Mouse (Mus musculus) brain, embryonic 18.5 days (tissue): Measurements from ENCODE around the gene Cybrd1.

Experiments used
- DNase-seq: peaks from one replicate; pipeline ENCODE4 v3.0.0-alpha.2; 2012; ENCODE audit warnings: low read depth, low spot score

Gene Cybrd1

GRCm38 (mm10) chr2:71173031-71173430 is 55.3 kb downstream of the Cybrd1 start:
- no peak for DNase-seq

- no peak for DNase-seq
Measured at GRCm38 (mm10) chr2:71176329-71177249, 58.9 kb downstream of the Cybrd1 start.

- no peak for DNase-seq
Measured at GRCm38 (mm10) chr2:71177250-71177615, 59.5 kb downstream of the Cybrd1 start.

DNA sequence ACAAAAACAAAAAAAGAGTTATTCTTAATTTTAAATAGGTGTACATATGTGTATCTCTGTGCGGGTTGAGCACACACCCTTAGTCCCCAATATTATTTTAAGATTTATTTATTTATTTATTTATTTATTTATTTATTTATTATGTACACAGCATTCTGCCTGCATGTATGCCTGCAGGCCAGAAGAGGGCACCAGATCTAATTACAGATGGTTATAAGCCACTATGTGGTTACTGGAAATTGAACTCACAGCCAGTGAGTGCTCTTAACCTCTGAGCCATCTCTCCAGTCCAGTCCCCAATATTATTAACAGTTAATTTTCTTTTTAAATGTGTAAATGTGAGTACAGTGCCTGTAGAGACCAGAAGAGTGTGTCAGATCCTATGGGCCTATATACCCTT is 60.0 kb downstream of the Cybrd1 start:
- DNase-seq = no peak

GRCm38 (mm10) chr2:71179716-71180115 is 62.0 kb downstream of the Cybrd1 start:
- no peak for DNase-seq

DNA sequence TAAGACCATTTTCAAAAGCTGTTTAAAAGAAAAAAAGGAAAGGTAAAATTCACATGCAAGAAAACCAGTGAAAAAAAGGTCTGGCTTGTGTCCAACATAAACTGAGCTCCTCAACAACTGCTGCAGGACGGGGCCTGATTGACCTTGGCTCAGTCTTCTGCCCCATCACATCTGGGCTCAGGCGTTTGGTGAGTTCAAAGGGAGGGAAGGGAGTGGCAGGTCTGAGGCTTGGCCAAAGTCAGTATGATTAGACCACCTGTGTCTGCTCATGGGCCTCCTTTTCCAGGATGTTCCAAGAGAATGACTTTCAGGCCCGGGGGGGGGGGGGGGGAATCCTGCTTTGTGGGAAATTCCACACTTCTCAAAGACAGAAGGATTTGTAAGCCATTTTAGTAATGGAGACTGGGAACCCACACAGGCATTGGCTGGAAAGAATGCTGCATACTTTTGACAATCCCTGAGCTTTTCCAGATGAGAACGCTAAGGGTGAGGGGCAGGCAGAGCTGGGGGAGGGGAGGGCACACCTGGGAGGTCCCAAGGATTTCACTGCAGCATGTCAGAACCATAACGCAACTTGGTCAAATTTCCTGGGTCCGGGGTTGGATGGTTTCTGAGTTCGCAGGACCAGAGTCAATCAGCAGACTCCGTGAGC is 63.0 kb downstream of the Cybrd1 start:
- DNase-seq = no peak

DNA sequence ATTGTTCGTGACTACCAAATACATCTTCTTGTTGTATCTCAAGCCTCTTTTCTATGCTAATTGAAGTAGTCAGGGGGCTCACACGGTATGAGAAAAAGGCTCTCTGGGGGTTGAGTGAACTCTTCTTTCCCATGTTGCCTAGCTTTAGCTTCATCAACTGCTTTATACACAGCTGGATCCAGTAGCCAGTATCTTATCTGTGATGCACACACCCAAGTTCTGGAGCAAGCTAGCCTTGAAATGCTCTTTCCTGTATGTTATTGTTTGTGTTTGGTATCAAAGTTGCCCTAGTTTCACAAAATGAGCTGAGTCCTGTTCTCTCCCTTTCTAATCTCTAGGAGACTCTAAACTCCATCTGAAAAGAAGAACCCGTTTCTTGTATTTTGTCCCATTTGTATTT is 70.2 kb downstream of the Cybrd1 start:
- DNase-seq = no peak

GRCm38 (mm10) chr2:71188861-71189260 is 71.1 kb downstream of the Cybrd1 start:
- DNase-seq = no peak

DNA sequence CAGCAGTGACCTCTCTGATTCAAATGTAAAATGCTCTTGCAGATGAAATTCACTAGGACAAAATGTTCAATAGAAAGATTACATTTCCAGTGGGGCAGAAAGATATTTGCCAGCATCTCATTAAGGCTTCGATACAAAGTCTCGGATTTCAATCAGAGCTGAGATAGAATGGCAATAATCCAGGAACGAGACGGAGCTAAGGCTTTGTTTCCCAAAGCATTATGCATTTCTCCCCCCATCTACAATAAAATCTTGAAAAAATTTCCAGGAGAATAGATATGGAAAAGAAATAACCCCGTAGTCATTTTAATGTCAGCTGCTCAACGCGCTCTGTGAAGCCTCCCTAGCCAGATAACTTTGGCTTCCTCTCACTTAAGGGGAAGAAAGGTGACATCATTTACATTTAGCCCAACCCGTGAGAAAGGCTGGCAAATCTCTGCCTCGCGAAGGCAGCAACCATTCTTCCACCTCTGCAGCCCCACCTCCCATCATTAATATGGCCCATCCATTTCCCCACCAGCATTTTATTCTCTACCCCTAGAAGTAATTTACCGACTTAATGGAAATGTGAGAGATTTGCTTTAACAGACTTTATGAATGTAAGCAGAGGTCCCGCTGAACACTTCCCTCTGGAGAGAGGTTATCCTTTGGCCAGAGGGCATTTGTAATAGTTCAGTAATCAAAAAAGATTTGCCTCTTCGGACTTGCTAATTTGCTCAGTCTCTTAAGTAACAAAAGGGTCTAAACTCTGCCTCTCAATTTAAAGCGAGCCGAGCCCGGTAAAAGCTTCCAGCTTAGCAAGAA is 73.9 kb downstream of the Cybrd1 start:
- no peak for DNase-seq

DNA sequence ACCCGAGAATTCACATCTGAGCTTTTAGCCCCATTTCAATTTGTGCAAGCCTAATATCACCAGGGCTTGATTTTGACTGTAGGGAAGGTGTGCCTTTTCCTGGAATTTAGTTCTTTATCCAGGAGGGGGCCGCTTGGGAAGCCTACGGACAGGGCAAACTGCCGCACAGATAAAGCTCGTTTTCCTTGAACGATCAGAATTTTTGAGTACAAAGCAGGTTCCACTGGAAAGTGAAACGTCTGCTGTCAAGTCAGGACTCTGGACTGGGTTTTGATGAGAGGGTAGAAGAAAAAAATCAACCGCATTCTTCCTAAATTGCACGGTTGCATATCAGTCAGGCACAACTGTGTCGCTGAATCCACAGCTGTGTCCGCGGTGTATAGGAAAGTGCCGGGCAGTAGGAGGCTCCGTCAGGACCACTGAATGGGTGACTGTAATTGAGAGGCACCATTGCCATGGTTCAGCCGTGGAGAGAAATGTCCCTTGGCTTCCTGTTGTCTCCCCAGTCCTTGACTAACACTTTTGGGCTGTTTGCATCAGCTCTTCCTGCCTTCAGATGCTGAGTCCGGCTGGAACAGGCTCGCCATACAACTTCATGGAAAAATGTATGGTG is 74.6 kb downstream of the Cybrd1 start:
- DNase-seq = no peak
